8 mouse cellular contexts compared by ENCODE assay signal in genomic region chr7:120102164-120102972, GRCm38 (mm10). TPM values are rescaled to one million over a fixed set of nuclear protein-coding genes. Genes with fewer than 3 reads are reported as not detected.
A peak's percentile ranks its signal among the peaks of the same experiment; 100 is the strongest.
DNase-seq lines count a peak whose midpoint lies in the region; ATAC-seq and TF ChIP-seq lines count a peak whose summit lies in the region.

Gene Tmem159 (plus strand): TSS chr7:120102353.

- H3K27me3 ChIP-seq in embryonic facial prominence, embryonic 14.5 days (replicated peaks; ENCODE audit: control insufficient read depth, insufficient read depth, low read length), result no peaks in the 10 kb centered on the region
- H3K27me3 ChIP-seq in limb, embryonic 14.5 days (ENCODE audit: control insufficient read depth, insufficient read depth, low read length), result no peaks in the 10 kb centered on the region
- peaks cover 20% of the 10 kb centered on the region for H3K27me3 ChIP-seq in midbrain, embryonic 15.5 days (replicated peaks)

- peak; percentile 82 for DNase-seq in layer of hippocampus, adult 11-12 months (ENCODE audit: low spot score)
- DNase-seq in layer of hippocampus, adult 9-10 months (ENCODE audit: low spot score), result no peak
- DNase-seq in embryonic facial prominence, embryonic 14.5 days (ENCODE audit: low spot score), result peak; percentile 89
- peak; percentile 91 for DNase-seq in heart, adult 8-10 months (ENCODE audit: low spot score)
- DNase-seq in kidney, adult 8-10 months, result peak; percentile 92 to 94
- DNase-seq in limb, embryonic 14.5 days (ENCODE audit: low spot score), result peak; percentile 78
- peak; percentile 21 for DNase-seq in spleen, adult 12 weeks (ENCODE audit: low spot score)

- no peak within 1 kb of the TSS; the same call in 1 of the 2 replicates for H3K27ac ChIP-seq in embryonic facial prominence, embryonic 14.5 days (replicated peaks; ENCODE audit: low read depth, low read length)
- H3K27ac ChIP-seq in limb, embryonic 14.5 days (replicated peaks; ENCODE audit: low read depth, low read length), result no peak within 1 kb of the TSS
- H3K27ac ChIP-seq in midbrain, embryonic 15.5 days, result no peak within 1 kb of the TSS

- peak within 1 kb of the TSS; percentile 59 for H3K4me2 ChIP-seq in embryonic facial prominence, embryonic 14.5 days (ENCODE audit: low read depth, low read length)
- H3K4me2 ChIP-seq in limb, embryonic 14.5 days (replicated peaks; ENCODE audit: low read depth, low read length, severe bottlenecking), result peak within 1 kb of the TSS; percentile 93
- peak within 1 kb of the TSS; percentile 91 for H3K4me2 ChIP-seq in midbrain, embryonic 15.5 days

- ATAC-seq in embryonic facial prominence, embryonic 14.5 days (ENCODE audit: low read depth), result peak; percentile 89
- ATAC-seq in limb, embryonic 14.5 days (ENCODE audit: low FRiP score, low read depth), result peak; percentile 93
- ATAC-seq in midbrain, embryonic 15.5 days (replicated peaks), result peak; percentile 84

- no peaks in the 10 kb centered on the region for H3K9me3 ChIP-seq in embryonic facial prominence, embryonic 14.5 days (ENCODE audit: control insufficient read depth, low read length)
- no peaks in the 10 kb centered on the region for H3K9me3 ChIP-seq in limb, embryonic 14.5 days (ENCODE audit: control insufficient read depth, low read length)
- H3K9me3 ChIP-seq in midbrain, embryonic 15.5 days, result no peaks in the 10 kb centered on the region

- peak within 1 kb of the TSS; percentile 60 for H3K4me3 ChIP-seq in embryonic facial prominence, embryonic 14.5 days (ENCODE audit: low read depth, low read length)
- H3K4me3 ChIP-seq in limb, embryonic 14.5 days (replicated peaks; ENCODE audit: low read length), result peak within 1 kb of the TSS; percentile 67
- H3K4me3 ChIP-seq in midbrain, embryonic 15.5 days, result peak within 1 kb of the TSS; percentile 58

- under 1% methylated on average over 36 of the region's 42 CpGs for WGBS in embryonic facial prominence, embryonic 14.5 days
- under 1% methylated on average over 40 of the region's 42 CpGs for WGBS in limb, embryonic 14.5 days
- WGBS in midbrain, embryonic 15.5 days, result under 1% methylated on average over 42 of the region's 42 CpGs

- H3K4me1 ChIP-seq in embryonic facial prominence, embryonic 14.5 days (ENCODE audit: control insufficient read depth, insufficient read depth, low read length), result peaks cover 5% of the 10 kb centered on the region; the same call in 1 of the 2 replicates
- peaks cover 3% of the 10 kb centered on the region for H3K4me1 ChIP-seq in limb, embryonic 14.5 days (ENCODE audit: control insufficient read depth, insufficient read depth, low read length)
- peaks cover 18% of the 10 kb centered on the region for H3K4me1 ChIP-seq in midbrain, embryonic 15.5 days

- TF ChIP-seq POLR2A in limb, embryonic 14.5 days (IDR thresholded peaks at IDR 0.05; ENCODE audit: borderline replicate concordance, extremely low read depth, insufficient read depth, insufficient read length), result no peak

- peak within 1 kb of the TSS; percentile 70 for H3K9ac ChIP-seq in embryonic facial prominence, embryonic 14.5 days (ENCODE audit: low read depth, low read length)
- H3K9ac ChIP-seq in limb, embryonic 14.5 days (ENCODE audit: low read depth, low read length, severe bottlenecking), result peak within 1 kb of the TSS; percentile 65
- peak within 1 kb of the TSS; percentile 46 for H3K9ac ChIP-seq in midbrain, embryonic 15.5 days

- no peaks in the 10 kb centered on the region for H3K36me3 ChIP-seq in embryonic facial prominence, embryonic 14.5 days (ENCODE audit: control insufficient read depth, insufficient read depth, low read length)
- peaks cover 5% of the 10 kb centered on the region; the same call in 1 of the 2 replicates for H3K36me3 ChIP-seq in limb, embryonic 14.5 days (ENCODE audit: control insufficient read depth, insufficient read depth, low read length)
- H3K36me3 ChIP-seq in midbrain, embryonic 15.5 days (replicated peaks), result no peaks in the 10 kb centered on the region

RNA-seq across cellular contexts. Expression of gene Tmem159, which starts in this region (rescaled TPM):
- 24.2 and 25.8 TPM in 2 replicates for polyA plus RNA-seq in embryonic facial prominence, embryonic 14.5 days (2014; fragmentation: Nextera tagmentation; extraction: Ambion mirVana)
- 10 to 100 TPM; 23.0 to 29.5 (median 27.1) TPM for total RNA-seq in heart, adult 8-10 months (2022)
- 11.7 and 14.2 TPM in 2 replicates for polyA plus RNA-seq in limb, embryonic 14.5 days (2012; rRNA removed)
- polyA plus RNA-seq in limb, embryonic 14.5 days (2014; fragmentation: Nextera tagmentation; extraction: Ambion mirVana), result 22.0 and 28.9 TPM in 2 replicates
- 10.6 and 10.8 TPM in 2 replicates for polyA plus RNA-seq in midbrain, embryonic 15.5 days (2015; fragmentation: Nextera tagmentation; extraction: Ambion mirVana)
